Comparison of ENCODE assay signal across 9 mouse cellular contexts in genomic region chr4:149876761-149877160, GRCm38 (mm10).
DNase-seq lines count a peak whose midpoint lies in the region; ATAC-seq lines count a peak whose summit lies in the region.
"Had no signal": no experiment of that assay in that cellular context is flagged by ENCODE, and none has a peak within 500 bp of the region (broad histone marks: within the 10 kb centered on the region; RNA-seq: fewer than 3 reads in every experiment).

No protein-coding gene starts in this region.

- peak overlapping the region; percentile 53 for H3K27ac ChIP-seq in midbrain, embryonic 10.5 days (replicated peaks)
- H3K27ac ChIP-seq in midbrain, embryonic 15.5 days = no peak overlapping the region
- H3K27ac ChIP-seq in limb, embryonic 10.5 days = peak overlapping the region; percentile 88
- peak overlapping the region; percentile 67; the same call in 1 of the 2 replicates for H3K27ac ChIP-seq in stomach, embryonic 14.5 days (ENCODE audit: low read length)

- no peak for DNase-seq in midbrain, embryonic 10.5 days (ENCODE audit: low spot score)
- peak; percentile 74 to 79 for DNase-seq in heart, adult 9 months (ENCODE audit: low spot score in 2 of 2)
- DNase-seq in limb, embryonic 10.5 days (ENCODE audit: low spot score) = no peak
- no peak for DNase-seq in adrenal gland, postnatal 25 days
- DNase-seq: thymus, postnatal 36 days had no signal

- H3K4me1 ChIP-seq in midbrain, embryonic 10.5 days = peaks cover 46% of the 10 kb centered on the region
- peaks cover 14% of the 10 kb centered on the region for H3K4me1 ChIP-seq in midbrain, embryonic 15.5 days
- peaks cover 69% of the 10 kb centered on the region for H3K4me1 ChIP-seq in limb, embryonic 10.5 days
- H3K4me1 ChIP-seq in stomach, embryonic 14.5 days (ENCODE audit: control insufficient read depth, insufficient read depth, low read length) = peaks cover 32% of the 10 kb centered on the region

- 86% methylated on average over 6 of the region's 6 CpGs for WGBS in midbrain, embryonic 10.5 days
- 76% methylated on average over 6 of the region's 6 CpGs for WGBS in midbrain, embryonic 15.5 days
- 62% methylated on average over 6 of the region's 6 CpGs for WGBS in limb, embryonic 10.5 days
- WGBS in stomach, embryonic 14.5 days = 38% methylated on average over 6 of the region's 6 CpGs

- H3K4me3 ChIP-seq in midbrain, embryonic 10.5 days = no peak overlapping the region
- no peak overlapping the region for H3K4me3 ChIP-seq in midbrain, embryonic 15.5 days
- no peak overlapping the region for H3K4me3 ChIP-seq in limb, embryonic 10.5 days
- H3K4me3 ChIP-seq in stomach, embryonic 14.5 days (ENCODE audit: low read depth, low read length) = no peak overlapping the region

- no peaks in the 10 kb centered on the region for H3K36me3 ChIP-seq in midbrain, embryonic 10.5 days
- H3K36me3 ChIP-seq in midbrain, embryonic 15.5 days (replicated peaks) = no peaks in the 10 kb centered on the region
- H3K36me3 ChIP-seq in limb, embryonic 10.5 days = no peaks in the 10 kb centered on the region
- no peaks in the 10 kb centered on the region for H3K36me3 ChIP-seq in stomach, embryonic 14.5 days (ENCODE audit: control insufficient read depth, insufficient read depth, low read length)

- no peak for ATAC-seq in midbrain, embryonic 15.5 days (replicated peaks)
- peak; percentile 39; the same call in 1 of the 2 replicates for ATAC-seq in stomach, embryonic 14.5 days (ENCODE audit: insufficient number of reproducible peaks, insufficient read depth, low FRiP score, low read depth)
- ATAC-seq in megakaryocyte-erythroid progenitor cell, adult 5-6 weeks (replicated peaks; ENCODE audit: low FRiP score, low TSS enrichment, poor library complexity, severe bottlenecking) = no peak
- ATAC-seq in cerebellum, adult (ENCODE audit: insufficient number of reproducible peaks, low FRiP score, low TSS enrichment) = no peak

- H3K9ac ChIP-seq in midbrain, embryonic 15.5 days = no peak overlapping the region
- no peak overlapping the region for H3K9ac ChIP-seq in stomach, embryonic 14.5 days (replicated peaks; ENCODE audit: low read depth, low read length)

- peaks cover 22% of the 10 kb centered on the region for H3K27me3 ChIP-seq in midbrain, embryonic 10.5 days (ENCODE audit: low read depth, poor library complexity, severe bottlenecking)
- no peaks in the 10 kb centered on the region for H3K27me3 ChIP-seq in midbrain, embryonic 15.5 days (replicated peaks)
- H3K27me3 ChIP-seq in limb, embryonic 10.5 days (ENCODE audit: low read depth, poor library complexity, severe bottlenecking) = no peaks in the 10 kb centered on the region
- no peaks in the 10 kb centered on the region for H3K27me3 ChIP-seq in stomach, embryonic 14.5 days (ENCODE audit: control insufficient read depth, insufficient read depth, low read length)

- H3K4me2 ChIP-seq in midbrain, embryonic 15.5 days = no peak overlapping the region
- H3K4me2 ChIP-seq in stomach, embryonic 14.5 days (replicated peaks; ENCODE audit: low read depth, low read length) = no peak overlapping the region

- no peaks in the 10 kb centered on the region for H3K9me3 ChIP-seq in midbrain, embryonic 10.5 days (replicated peaks)
- no peaks in the 10 kb centered on the region for H3K9me3 ChIP-seq in midbrain, embryonic 15.5 days
- H3K9me3 ChIP-seq in limb, embryonic 10.5 days (replicated peaks) = no peaks in the 10 kb centered on the region
- no peaks in the 10 kb centered on the region for H3K9me3 ChIP-seq in stomach, embryonic 14.5 days (ENCODE audit: control insufficient read depth, low read depth, low read length)

Comparison
In these comparisons a context has a peak if more than half of its experiments do, and no peak if none do; other contexts are left out.
1. DNase-seq: peak in heart, adult 9 months (2 of 2); none in midbrain, embryonic 10.5 days (single experiment), limb, embryonic 10.5 days (single experiment) and adrenal gland, postnatal 25 days (single experiment).